Mouse (Mus musculus) adrenal gland, adult (tissue): ENCODE data around the gene Bbc3.
A peak's percentile ranks its signal among the peaks of the same experiment; 100 is the strongest.

ENCODE experiments used
- DNase-seq, 2 experiments: peaks; one replicate each; pipeline ENCODE4 v3.0.0; 2022 to 2023; ENCODE audit warnings: low spot score in 1 of 2; ENCODE audit not compliant: inconsistent age in 2 of 2

The Bbc3 gene

DNA sequence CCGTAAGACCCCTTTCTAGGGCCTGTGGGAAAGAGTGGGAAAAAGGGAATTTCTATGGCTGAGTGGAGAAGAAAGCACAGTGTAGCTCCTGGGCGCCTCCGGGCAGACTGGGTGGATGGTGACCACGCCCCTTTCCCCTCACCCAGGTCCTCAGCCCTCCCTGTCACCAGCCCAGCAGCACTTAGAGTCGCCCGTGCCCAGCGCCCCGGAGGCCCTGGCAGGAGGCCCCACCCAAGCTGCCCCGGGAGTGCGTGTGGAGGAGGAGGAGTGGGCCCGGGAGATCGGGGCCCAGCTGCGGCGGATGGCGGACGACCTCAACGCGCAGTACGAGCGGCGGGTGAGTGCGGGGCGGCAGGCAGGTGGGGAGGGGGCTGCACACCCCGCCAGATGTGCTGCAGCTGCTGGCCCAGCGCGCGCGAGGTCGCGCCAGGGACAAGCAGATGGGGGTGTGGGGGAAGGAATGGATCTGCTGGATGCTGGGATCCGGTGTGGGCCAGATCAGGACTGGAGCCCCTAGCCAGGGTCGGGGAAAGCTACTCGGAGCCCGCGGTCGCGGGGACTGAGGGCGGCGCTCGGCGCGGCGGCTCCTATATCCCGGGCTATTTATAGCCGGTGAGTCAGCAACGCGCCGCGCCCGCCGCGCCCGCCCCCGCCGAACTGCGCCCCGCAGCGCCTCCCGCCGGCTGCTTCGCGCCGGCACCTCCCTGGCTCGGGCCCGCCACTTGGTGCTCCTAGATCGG is 5.5 kb downstream of the Bbc3 start:
- peak; percentile 86 to 95 for DNase-seq

- no peak for DNase-seq
Observed at GRCm38 (mm10) chr7:16314221-16314775, 6.1 kb downstream of the Bbc3 start.

- peak in 1 of 2 experiments; percentile 49 for DNase-seq
Observed at GRCm38 (mm10) chr7:16315222-16315759, 7.1 kb downstream of the Bbc3 start.

- DNase-seq = no peak
Observed at GRCm38 (mm10) chr7:16317094-16317493, 8.9 kb downstream of the Bbc3 start.

GRCm38 (mm10) chr7:16319216-16319615 is 11.0 kb downstream of the Bbc3 start:
- no peak for DNase-seq

DNA sequence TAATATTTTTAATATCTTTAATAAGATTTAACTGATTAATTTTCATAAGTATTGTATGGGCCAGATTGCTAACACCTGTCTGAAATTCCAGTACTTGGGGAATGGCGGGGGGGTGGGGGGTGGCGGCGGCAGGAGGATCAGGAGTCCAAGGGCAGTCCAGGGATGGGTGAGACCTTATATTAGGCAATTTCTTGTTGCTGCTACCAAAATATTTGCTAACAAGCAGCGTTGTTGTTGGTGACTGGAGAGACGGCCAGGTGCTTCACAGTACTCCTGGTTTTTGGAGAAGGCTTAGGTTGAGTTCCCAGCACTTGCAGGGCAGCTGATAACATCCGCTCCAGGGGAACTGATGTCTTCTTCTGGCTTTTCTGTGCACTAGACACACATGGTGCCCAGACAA is 12.3 kb downstream of the Bbc3 start:
- DNase-seq = no peak

GRCm38 (mm10) chr7:16324661-16325060 is 16.5 kb downstream of the Bbc3 start:
- no peak for DNase-seq

- DNase-seq = peak; percentile 86 to 93
Observed at GRCm38 (mm10) chr7:16325920-16326606, 17.9 kb downstream of the Bbc3 start.

DNA sequence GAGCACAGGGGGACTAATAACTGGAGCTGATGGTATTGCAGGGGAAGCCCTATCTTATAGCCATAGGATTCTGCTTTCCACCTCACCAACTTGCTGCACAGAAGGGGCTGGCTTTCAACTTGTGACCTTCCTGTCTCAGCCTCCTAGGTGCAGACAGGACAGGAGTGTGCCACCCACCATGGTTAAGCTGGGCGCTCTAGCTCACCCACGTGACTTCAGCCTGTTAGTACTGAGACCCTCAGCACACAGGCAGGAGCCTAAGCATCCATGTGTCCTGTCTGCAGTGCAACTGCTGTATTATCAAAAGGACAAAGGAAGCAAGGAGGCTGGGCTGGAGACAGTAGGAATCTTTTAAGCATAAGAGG is 18.4 kb downstream of the Bbc3 start:
- no peak for DNase-seq

DNA sequence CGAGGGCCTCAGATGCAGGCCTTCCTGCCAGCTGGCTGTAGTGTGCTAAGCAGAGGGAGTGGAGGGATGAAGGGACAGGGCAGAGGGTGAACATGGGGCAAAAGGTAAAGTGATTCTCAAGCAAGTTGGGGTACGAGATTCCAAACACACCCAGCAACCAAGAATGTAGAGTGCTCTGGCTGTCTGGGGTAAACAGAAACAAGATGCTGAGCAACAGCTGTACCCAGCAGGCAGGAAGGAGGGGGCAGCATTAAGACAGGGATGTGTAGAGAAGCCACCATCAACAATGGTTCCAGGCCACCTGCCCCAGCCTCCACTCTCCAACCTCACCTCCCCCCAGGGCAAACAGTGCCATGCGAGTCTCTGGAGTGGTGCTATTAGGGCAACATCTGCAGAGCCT is 21.0 kb downstream of the Bbc3 start:
- DNase-seq = no peak

- DNase-seq = no peak
Observed at GRCm38 (mm10) chr7:16337733-16338132, 29.5 kb downstream of the Bbc3 start.

DNA sequence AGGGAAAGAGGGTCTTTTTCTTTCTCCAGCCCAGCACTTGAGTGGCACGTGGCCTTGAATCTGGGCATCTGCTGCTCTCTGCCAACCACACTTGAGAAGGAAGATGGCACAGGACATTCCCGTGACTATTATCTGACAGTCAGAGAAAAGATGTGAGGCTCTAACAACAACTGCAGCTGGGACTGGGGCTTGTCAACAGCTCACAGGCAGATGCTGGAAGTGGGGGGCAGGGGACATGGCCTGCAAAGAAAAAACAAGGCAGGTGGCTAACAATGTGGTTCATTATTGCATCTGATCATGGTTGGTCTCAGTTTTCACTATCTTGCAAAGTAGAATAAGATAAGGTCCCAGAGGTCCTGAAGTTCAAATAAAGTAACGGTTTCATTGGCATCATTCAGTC is 36.4 kb downstream of the Bbc3 start:
- DNase-seq = no peak

GRCm38 (mm10) chr7:16345297-16345696 is 37.1 kb downstream of the Bbc3 start:
- DNase-seq = no peak

DNA sequence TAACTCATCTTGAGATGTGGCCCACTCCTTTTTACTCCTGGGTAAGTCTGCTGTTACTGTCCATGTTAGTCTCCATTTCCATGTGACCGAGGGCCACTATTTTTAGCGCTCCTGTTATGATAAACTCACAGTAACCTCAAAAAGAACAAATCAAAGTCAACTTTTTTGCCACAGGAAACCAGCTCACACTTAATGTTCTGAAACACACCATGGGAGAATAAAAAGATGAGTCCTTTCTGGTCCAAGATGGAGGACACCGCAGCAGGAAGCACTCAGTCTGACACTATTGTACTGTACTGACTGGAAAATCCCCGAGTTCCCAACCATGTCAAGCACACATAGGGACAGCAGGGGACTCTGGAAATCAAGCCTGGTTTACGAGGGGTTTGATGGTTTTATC is 41.8 kb downstream of the Bbc3 start:
- no peak for DNase-seq

DNA sequence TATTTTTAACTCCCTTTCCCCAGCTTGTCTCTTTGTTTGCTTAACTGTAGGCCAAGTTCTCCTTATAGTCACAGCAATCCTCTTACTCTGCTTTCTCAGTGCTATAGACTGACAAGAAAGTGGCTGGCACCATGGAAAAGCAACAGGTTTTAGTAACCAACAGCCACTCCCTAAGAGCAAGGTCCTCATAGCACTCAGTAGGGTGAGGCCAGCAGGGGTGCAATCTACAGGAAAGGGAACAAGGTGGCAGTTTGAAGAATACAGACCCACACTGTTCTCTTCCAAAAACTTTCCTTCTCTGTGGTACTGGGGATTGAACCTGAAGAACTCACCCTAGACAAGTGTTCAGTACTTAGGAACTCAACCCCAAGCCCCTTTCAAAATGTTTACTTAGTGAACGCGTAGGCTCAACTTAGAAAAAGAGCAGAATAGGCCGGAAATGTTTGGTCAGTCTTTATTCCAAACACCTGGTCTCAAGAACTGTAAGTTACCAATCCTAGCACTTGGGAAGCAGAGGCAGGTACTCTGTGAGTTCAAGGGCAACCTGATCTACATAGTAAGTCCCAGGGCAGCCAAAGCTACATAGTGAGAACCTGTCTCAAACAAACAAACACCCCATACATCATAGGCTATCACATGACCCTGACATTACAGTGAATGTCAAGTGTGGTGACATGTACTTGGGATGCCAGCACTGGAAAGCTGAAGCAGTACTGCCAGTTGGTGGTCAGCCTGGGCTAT is 47.8 kb downstream of the Bbc3 start:
- peak in 1 of 2 experiments; percentile 40 for DNase-seq

DNA sequence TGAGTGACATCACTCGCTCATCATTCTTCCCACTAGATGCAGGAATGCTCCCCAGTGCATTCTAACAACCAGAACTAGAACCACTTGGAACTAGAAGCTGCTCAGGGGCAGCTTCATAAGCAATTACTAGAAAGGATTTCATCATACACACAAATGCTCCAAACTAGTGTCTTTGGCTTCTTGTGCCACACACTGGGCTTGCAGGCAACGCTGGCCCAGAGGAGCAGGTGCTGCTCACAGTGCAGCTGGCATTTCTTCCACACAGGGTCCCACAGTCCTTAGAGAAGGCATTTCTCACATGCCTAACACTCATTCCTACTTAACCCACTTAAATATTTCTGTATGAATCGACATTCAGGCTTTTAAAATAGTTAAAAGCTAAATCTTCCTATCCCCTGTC is 49.4 kb downstream of the Bbc3 start:
- no peak for DNase-seq

- no peak for DNase-seq
Observed at GRCm38 (mm10) chr7:16364319-16364718, 56.1 kb downstream of the Bbc3 start.

DNA sequence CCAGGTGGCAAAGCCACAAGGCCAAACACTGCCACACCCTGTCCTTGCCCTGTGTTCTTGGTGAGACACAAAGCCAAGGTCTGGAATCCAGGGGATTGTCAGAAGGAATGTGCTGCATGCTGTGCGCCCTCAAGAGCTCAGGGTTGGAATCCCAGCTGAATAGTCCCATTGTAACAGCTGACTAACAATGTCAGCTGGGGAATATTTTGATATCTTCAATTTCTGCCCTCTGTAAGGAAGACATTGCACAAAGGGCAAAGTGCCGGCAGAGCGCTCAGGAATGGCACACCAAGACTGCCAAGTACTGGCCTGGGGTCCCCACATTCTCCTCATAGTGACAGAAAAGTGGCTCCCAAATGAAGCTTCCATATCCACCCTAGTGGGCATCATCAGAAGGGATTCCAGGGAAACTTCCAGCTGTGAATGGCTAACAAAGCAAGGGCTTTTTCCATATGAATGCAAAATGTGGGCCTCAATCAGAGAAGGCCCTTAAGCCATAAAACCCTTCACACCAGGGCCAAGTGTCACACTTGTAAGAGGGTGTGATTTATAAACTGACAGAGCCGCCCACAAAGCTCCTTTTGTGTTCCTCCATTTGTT is 56.8 kb downstream of the Bbc3 start:
- peak; percentile 37 to 72 for DNase-seq

DNA sequence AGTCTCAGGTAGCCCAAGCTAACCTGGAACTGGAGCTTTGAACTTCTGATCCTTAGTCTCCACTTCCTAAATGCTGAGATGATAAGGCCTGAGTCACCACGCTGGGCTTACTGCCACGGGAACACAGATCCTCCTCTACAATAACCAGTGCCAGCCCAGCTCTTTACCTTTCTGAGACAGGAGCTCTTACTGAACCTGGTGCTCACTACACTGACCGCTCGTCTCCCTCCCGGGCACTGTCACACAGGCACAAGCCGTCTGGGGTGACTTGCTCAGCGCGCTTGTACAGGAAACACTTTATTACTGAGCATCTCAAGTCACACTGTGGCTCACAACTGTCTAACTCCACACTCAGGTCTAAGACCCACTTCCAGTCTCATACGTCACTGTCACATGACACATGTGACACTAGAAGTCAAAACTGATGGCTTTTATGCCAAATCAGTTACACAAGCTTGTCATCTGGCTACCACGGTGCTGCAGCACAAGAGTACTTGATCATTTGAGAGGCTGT is 58.0 kb downstream of the Bbc3 start:
- DNase-seq = peak; percentile 57 to 77

DNA sequence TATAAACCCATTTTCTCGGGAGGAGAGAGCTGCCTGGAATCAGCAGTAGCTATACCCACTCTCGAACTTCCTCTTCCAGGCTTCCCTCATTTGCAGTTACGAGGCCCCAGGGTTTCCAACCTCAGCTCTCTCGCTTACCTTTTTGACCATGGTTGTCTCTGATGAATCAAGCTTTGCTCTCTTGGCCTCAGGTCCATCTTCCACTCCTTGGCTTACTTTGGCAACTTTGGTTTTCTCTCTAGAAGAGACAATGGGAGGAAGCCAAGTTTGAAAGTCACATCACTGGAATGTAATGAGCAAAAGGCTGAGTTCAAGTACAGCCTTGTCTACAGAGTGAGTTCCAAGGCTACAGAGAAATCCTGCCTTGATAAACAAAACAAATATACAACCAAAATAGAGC is 58.5 kb downstream of the Bbc3 start:
- peak in 1 of 2 experiments; percentile 54 for DNase-seq
